Mouse (Mus musculus): ENCODE results near the gene Nfkbid. TPM values are rescaled to one million over a fixed set of nuclear protein-coding genes. Genes with fewer than 3 reads are reported as not detected.

Nfkbid gene
- polyA plus RNA-seq, 1 experiment from 2014 or later, result 1.8 TPM

- WGBS, result under 1% methylated on average over 45 of the region's 45 CpGs
- Histone ChIP-seq H3K36me3 (replicated peaks; ENCODE audit: control insufficient read depth, insufficient read depth) (no peaks in the 10 kb centered on the region), H3K4me2 (replicated peaks) (peak overlapping the region; percentile 97), H3K27ac (peak overlapping the region; percentile 48; the same call in 1 of the 2 replicates), H3K4me1 (replicated peaks; ENCODE audit: control insufficient read depth, insufficient read depth, low read length) (peaks cover 20% of the 10 kb centered on the region), H3K27me3 (ENCODE audit: control insufficient read depth, insufficient read depth, low read length) (no peaks in the 10 kb centered on the region), H3K9me3 (ENCODE audit: control insufficient read depth, low read length) (no peaks in the 10 kb centered on the region), H3K4me3 (replicated peaks; ENCODE audit: low read length) (peak overlapping the region; percentile 60), H3K9ac (peak overlapping the region; percentile 75)
- ATAC-seq (ENCODE audit: low FRiP score), result peak; percentile 88
- DNase-seq (ENCODE audit: low spot score), result peak; percentile 95
Observed at GRCm38 (mm10) chr7:30421890-30422435, 431 bp downstream of the Nfkbid start.

GRCm38 (mm10) chr7:30422560-30422959 is 1.0 kb downstream of the Nfkbid start:
- 0 out of 2 replicates have a peak, but pooled peaks have one; percentile 2 for ATAC-seq (ENCODE audit: low FRiP score)

GRCm38 (mm10) chr7:30423071-30423641 is 1.6 kb downstream of the Nfkbid start:
- no peaks in the 10 kb centered on the region for H3K27me3 ChIP-seq (ENCODE audit: control insufficient read depth, insufficient read depth, low read length)
- H3K4me1 ChIP-seq (replicated peaks; ENCODE audit: control insufficient read depth, insufficient read depth, low read length), result peaks cover 20% of the 10 kb centered on the region
- 49% methylated on average over 23 of the region's 23 CpGs for WGBS
- ATAC-seq (ENCODE audit: low FRiP score) (no peak), DNase-seq (ENCODE audit: low spot score) (no peak)
- peak overlapping the region; percentile 97 for H3K4me2 ChIP-seq (replicated peaks)
- H3K36me3 ChIP-seq (replicated peaks; ENCODE audit: control insufficient read depth, insufficient read depth), result no peaks in the 10 kb centered on the region
- H3K27ac ChIP-seq, result 0 out of 2 replicates have a peak overlapping the region, but pooled peaks have one; percentile 55
- no peaks in the 10 kb centered on the region for H3K9me3 ChIP-seq (ENCODE audit: control insufficient read depth, low read length)
- peak overlapping the region; percentile 75 for H3K9ac ChIP-seq
- peak overlapping the region; percentile 60 for H3K4me3 ChIP-seq (replicated peaks; ENCODE audit: low read length)

More at GRCm38 (mm10) chr7:30422560-30422959, 1.0 kb downstream of the Nfkbid start:
- WGBS, result 14% methylated on average over 9 of the region's 9 CpGs
- H3K9me3 ChIP-seq (ENCODE audit: control insufficient read depth, low read length), result no peaks in the 10 kb centered on the region
- peak overlapping the region; percentile 60 for H3K4me3 ChIP-seq (replicated peaks; ENCODE audit: low read length)
- H3K27me3 ChIP-seq (ENCODE audit: control insufficient read depth, insufficient read depth, low read length), result no peaks in the 10 kb centered on the region
- H3K9ac ChIP-seq, result peak overlapping the region; percentile 75
- no peaks in the 10 kb centered on the region for H3K36me3 ChIP-seq (replicated peaks; ENCODE audit: control insufficient read depth, insufficient read depth)
- H3K27ac ChIP-seq, result peak overlapping the region; percentile 55; the same call in 1 of the 2 replicates
- H3K4me2 ChIP-seq (replicated peaks), result peak overlapping the region; percentile 97
- H3K4me1 ChIP-seq (replicated peaks; ENCODE audit: control insufficient read depth, insufficient read depth, low read length), result peaks cover 20% of the 10 kb centered on the region
- no peak for DNase-seq (ENCODE audit: low spot score)

GRCm38 (mm10) chr7:30429327-30429726 is 7.8 kb downstream of the Nfkbid start:
- H3K4me3 ChIP-seq (replicated peaks; ENCODE audit: low read length), result no peak overlapping the region
- no peak overlapping the region for H3K9ac ChIP-seq
- DNase-seq (ENCODE audit: low spot score), result no peak
- no peak overlapping the region for H3K4me2 ChIP-seq (replicated peaks)
- no peak for ATAC-seq (ENCODE audit: low FRiP score)
- no peaks in the 10 kb centered on the region for H3K9me3 ChIP-seq (ENCODE audit: control insufficient read depth, low read length)
- no peaks in the 10 kb centered on the region for H3K27me3 ChIP-seq (ENCODE audit: control insufficient read depth, insufficient read depth, low read length)
- H3K4me1 ChIP-seq (replicated peaks; ENCODE audit: control insufficient read depth, insufficient read depth, low read length), result no peaks in the 10 kb centered on the region
- H3K27ac ChIP-seq, result no peak overlapping the region
- H3K36me3 ChIP-seq (replicated peaks; ENCODE audit: control insufficient read depth, insufficient read depth), result peaks cover 17% of the 10 kb centered on the region; the same call in 1 of the 2 replicates

- no peak for DNase-seq (ENCODE audit: low spot score)
- Histone ChIP-seq H3K9me3 (ENCODE audit: control insufficient read depth, low read length) (no peaks in the 10 kb centered on the region), H3K4me3 (replicated peaks; ENCODE audit: low read length) (no peak overlapping the region), H3K27ac (no peak overlapping the region), H3K4me2 (replicated peaks) (no peak overlapping the region), H3K4me1 (replicated peaks; ENCODE audit: control insufficient read depth, insufficient read depth, low read length) (no peaks in the 10 kb centered on the region), H3K9ac (no peak overlapping the region), H3K27me3 (ENCODE audit: control insufficient read depth, insufficient read depth, low read length) (no peaks in the 10 kb centered on the region), H3K36me3 (replicated peaks; ENCODE audit: control insufficient read depth, insufficient read depth) (peaks cover 25% of the 10 kb centered on the region)
- WGBS, result 45% methylated on average over 2 of the region's 2 CpGs
- no peak for ATAC-seq (ENCODE audit: low FRiP score)
Observed at GRCm38 (mm10) chr7:30430191-30430590, 8.7 kb downstream of the Nfkbid start.

- Histone ChIP-seq H3K4me1 (replicated peaks; ENCODE audit: control insufficient read depth, insufficient read depth, low read length) (no peaks in the 10 kb centered on the region), H3K4me2 (replicated peaks) (no peak overlapping the region), H3K27ac (no peak overlapping the region), H3K9me3 (ENCODE audit: control insufficient read depth, low read length) (no peaks in the 10 kb centered on the region), H3K9ac (no peak overlapping the region), H3K4me3 (replicated peaks; ENCODE audit: low read length) (no peak overlapping the region), H3K36me3 (replicated peaks; ENCODE audit: control insufficient read depth, insufficient read depth) (peaks cover 41% of the 10 kb centered on the region), H3K27me3 (ENCODE audit: control insufficient read depth, insufficient read depth, low read length) (no peaks in the 10 kb centered on the region)
- ATAC-seq (ENCODE audit: low FRiP score) (peak; percentile 54; the same call in 1 of the 2 replicates), DNase-seq (ENCODE audit: low spot score) (peak; percentile 84)
- WGBS, result 14% methylated on average over 3 of the region's 3 CpGs
Observed at GRCm38 (mm10) chr7:30431793-30432192, 10.3 kb downstream of the Nfkbid start.

GRCm38 (mm10) chr7:30434238-30434637 is 12.7 kb downstream of the Nfkbid start:
- 6% methylated on average over 10 of the region's 10 CpGs for WGBS
- Histone ChIP-seq H3K27ac (no peak overlapping the region), H3K4me1 (replicated peaks; ENCODE audit: control insufficient read depth, insufficient read depth, low read length) (no peaks in the 10 kb centered on the region), H3K36me3 (replicated peaks; ENCODE audit: control insufficient read depth, insufficient read depth) (peaks cover 65% of the 10 kb centered on the region), H3K9ac (no peak overlapping the region), H3K9me3 (ENCODE audit: control insufficient read depth, low read length) (no peaks in the 10 kb centered on the region), H3K4me2 (replicated peaks) (no peak overlapping the region), H3K27me3 (ENCODE audit: control insufficient read depth, insufficient read depth, low read length) (no peaks in the 10 kb centered on the region), H3K4me3 (replicated peaks; ENCODE audit: low read length) (no peak overlapping the region)
- ATAC-seq (ENCODE audit: low FRiP score) (no peak), DNase-seq (ENCODE audit: low spot score) (no peak)

- no peak for DNase-seq (ENCODE audit: low spot score)
- H3K36me3 ChIP-seq (replicated peaks; ENCODE audit: control insufficient read depth, insufficient read depth), result peaks cover 69% of the 10 kb centered on the region
Observed at GRCm38 (mm10) chr7:30434701-30435100, 13.2 kb downstream of the Nfkbid start.

GRCm38 (mm10) chr7:30435156-30435555 is 13.6 kb downstream of the Nfkbid start:
- WGBS, result 38% methylated on average over 9 of the region's 9 CpGs
- ATAC-seq (ENCODE audit: low FRiP score), result no peak
- H3K4me3 ChIP-seq (replicated peaks; ENCODE audit: low read length), result no peak overlapping the region
- no peak overlapping the region for H3K9ac ChIP-seq
- H3K36me3 ChIP-seq (replicated peaks; ENCODE audit: control insufficient read depth, insufficient read depth), result peaks cover 74% of the 10 kb centered on the region
- no peak for DNase-seq (ENCODE audit: low spot score)
- no peak overlapping the region for H3K27ac ChIP-seq
- H3K27me3 ChIP-seq (ENCODE audit: control insufficient read depth, insufficient read depth, low read length), result no peaks in the 10 kb centered on the region
- no peak overlapping the region for H3K4me2 ChIP-seq (replicated peaks)
- H3K9me3 ChIP-seq (ENCODE audit: control insufficient read depth, low read length), result no peaks in the 10 kb centered on the region
- H3K4me1 ChIP-seq (replicated peaks; ENCODE audit: control insufficient read depth, insufficient read depth, low read length), result no peaks in the 10 kb centered on the region

More at GRCm38 (mm10) chr7:30434701-30435100, 13.2 kb downstream of the Nfkbid start:
- no peak overlapping the region for H3K27ac ChIP-seq
- H3K4me3 ChIP-seq (replicated peaks; ENCODE audit: low read length), result no peak overlapping the region
- H3K4me1 ChIP-seq (replicated peaks; ENCODE audit: control insufficient read depth, insufficient read depth, low read length), result no peaks in the 10 kb centered on the region
- 72% methylated on average over 10 of the region's 10 CpGs for WGBS
- no peak overlapping the region for H3K4me2 ChIP-seq (replicated peaks)
- ATAC-seq (ENCODE audit: low FRiP score), result no peak
- H3K9me3 ChIP-seq (ENCODE audit: control insufficient read depth, low read length), result no peaks in the 10 kb centered on the region
- H3K9ac ChIP-seq, result no peak overlapping the region
- no peaks in the 10 kb centered on the region for H3K27me3 ChIP-seq (ENCODE audit: control insufficient read depth, insufficient read depth, low read length)
